Mouse (Mus musculus) midbrain, embryonic 10.5 days (tissue): Measurements from ENCODE around the gene Klhl8. TPM values are rescaled to one million over a fixed set of nuclear protein-coding genes. Genes with fewer than 3 reads are reported as not detected.

Source experiments
- DNase-seq: peaks from one replicate; pipeline ENCODE4 v3.0.0-alpha.2; 2017; ENCODE audit warnings: low spot score
- H3K27ac ChIP-seq: fragments of 300-500 bp; sonication (generic); replicated peaks from 2 replicates; pipeline ENCODE4 v1.5.1; 2016; ENCODE audit warnings: mild to moderate bottlenecking
- H3K27me3 ChIP-seq: fragments of 300-500 bp; sonication (generic); 2 replicates; pipeline ENCODE4 v1.6.1; 2016; ENCODE audit warnings: low read depth, mild to moderate bottlenecking; ENCODE audit not compliant: poor library complexity, severe bottlenecking
- H3K36me3 ChIP-seq: fragments of 300-500 bp; sonication (generic); 2 replicates; pipeline ENCODE4 v1.6.1; 2016; ENCODE audit warnings: mild to moderate bottlenecking, moderate library complexity
- H3K4me1 ChIP-seq: fragments of 300-500 bp; sonication (generic); 2 replicates; pipeline ENCODE4 v1.6.1; 2016
- H3K4me3 ChIP-seq: fragments of 300-500 bp; sonication (generic); 2 replicates; pipeline ENCODE4 v1.5.1; 2016; ENCODE audit warnings: mild to moderate bottlenecking, moderate library complexity
- H3K9me3 ChIP-seq: fragments of 300-500 bp; sonication (generic); replicated peaks from 2 replicates; pipeline ENCODE4 v1.6.1; 2016; ENCODE audit warnings: mild to moderate bottlenecking
- WGBS: fragments of 180-500 bp; shearing (Covaris S2); methylation state at CpG from one replicate; pipeline ENCODE4 v1.1.7; 2016; 5-methylcytosine and 5-hydroxymethylcytosine counted together
- polyA plus RNA-seq: library from polyadenylated mRNA; unstranded; fragments of >200 nt; fragmentation: Nextera tagmentation; extraction: Ambion mirVana; gene quantifications from 2 replicates; pipeline ENCODE4 v1.2.1, GENCODE M21; 2016

Klhl8 gene
- polyA plus RNA-seq, 1 experiment from 2014 or later, result 11.5 TPM

GRCm38 (mm10) chr5:103813997-103814542 lies 97.0 kb downstream of the Klhl8 start:
- Histone ChIP-seq H3K4me1 (peaks cover 15% of the 10 kb centered on the region), H3K4me3 (no peak overlapping the region), H3K27me3 (no peaks in the 10 kb centered on the region), H3K9me3 (no peaks in the 10 kb centered on the region), H3K27ac (no peak overlapping the region), H3K36me3 (no peaks in the 10 kb centered on the region)
- 89% methylated on average over 12 of the region's 12 CpGs for WGBS
- DNase-seq, result no peak

DNA sequence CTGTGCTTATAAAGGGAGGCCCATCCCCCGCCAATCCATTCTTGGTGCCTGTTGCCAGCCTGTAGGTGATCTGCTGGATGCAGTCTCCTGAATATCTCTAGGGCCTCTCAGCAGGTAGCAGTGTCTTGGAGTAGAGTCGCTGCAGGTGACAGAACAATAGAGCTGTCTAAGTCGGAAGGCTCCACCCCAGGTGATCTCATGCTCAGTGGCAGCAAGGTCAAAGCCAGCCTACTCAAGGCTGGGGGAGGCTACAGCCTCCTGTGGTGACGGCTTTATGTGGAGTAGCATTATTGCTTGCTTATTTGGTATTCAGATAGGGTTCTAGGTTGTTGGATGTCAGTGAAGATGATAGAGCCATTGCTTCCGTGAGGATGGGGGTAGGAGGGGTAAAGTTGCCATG lies 97.8 kb downstream of the Klhl8 start:
- WGBS, result 71% methylated on average over 5 of the region's 5 CpGs
- Histone ChIP-seq H3K27me3 (no peaks in the 10 kb centered on the region), H3K9me3 (no peaks in the 10 kb centered on the region)

More for the DNA sequence above, 97.8 kb downstream of the Klhl8 start:
- H3K4me3 ChIP-seq, result no peak overlapping the region
- no peak overlapping the region for H3K27ac ChIP-seq
- peaks cover 15% of the 10 kb centered on the region for H3K4me1 ChIP-seq
- no peaks in the 10 kb centered on the region for H3K36me3 ChIP-seq
- DNase-seq, result no peak

Other genes starting within 250 kb of the Klhl8 start
- 3.5 and 5.1 TPM in 2 replicates for gene Aff1, start 218.9 kb downstream of the Klhl8 start, polyA plus RNA-seq
- gene Hsd17b13, start 66.2 kb upstream of the Klhl8 start, polyA plus RNA-seq, result not detected in 2 replicates
- 1.3 and 1.6 TPM in 2 replicates for gene Hsd17b11, start 110.7 kb upstream of the Klhl8 start, polyA plus RNA-seq
- gene Nudt9, start 135.0 kb upstream of the Klhl8 start, polyA plus RNA-seq, result 65.7 and 70.2 TPM in 2 replicates
- gene Gm17660, start 166.3 kb upstream of the Klhl8 start, polyA plus RNA-seq, result not detected in 2 replicates
- 30.0 and 42.1 TPM in 2 replicates for gene Sparcl1, start 202.5 kb upstream of the Klhl8 start, polyA plus RNA-seq